Mouse (Mus musculus): ENCODE measurements around the gene Nlgn1.

GRCm38 (mm10) chr3:26146174-26146573 lies 186.1 kb downstream of the Nlgn1 start:
- TF ChIP-seq POLR2A (IDR thresholded peaks at IDR 0.05; ENCODE audit: low read depth, low read length): no peak
- TF ChIP-seq CTCF (IDR thresholded peaks at IDR 0.05; ENCODE audit: extremely low read depth, insufficient read length, insufficient replicate concordance, low read depth, low read length): no peak

All from small intestine, adult 2 months (tissue).